27 mouse cellular contexts compared by ENCODE assay signal in the genomic region with DNA sequence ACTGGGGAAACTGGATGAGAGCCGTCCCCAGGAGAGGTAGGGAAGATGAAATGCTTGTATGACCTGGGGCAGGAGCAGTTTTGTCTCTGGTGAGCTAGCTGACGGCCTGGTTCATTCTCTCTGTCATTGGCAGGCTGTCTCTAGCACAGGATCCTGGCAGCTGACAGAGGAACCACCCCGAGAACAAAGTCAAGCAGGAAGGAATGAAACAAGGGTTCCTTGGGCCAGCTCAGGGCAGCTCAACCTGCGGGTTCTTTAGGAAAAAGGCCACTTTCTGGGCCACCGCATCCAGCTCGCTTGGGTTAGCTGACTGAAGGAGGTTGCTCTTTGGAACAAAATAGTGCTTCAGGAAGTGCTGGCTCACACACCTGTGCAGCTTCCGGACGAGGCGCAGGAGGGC. TPM values are rescaled to one million over a fixed set of nuclear protein-coding genes. Genes with fewer than 3 reads are reported as not detected.
DNase-seq lines count a peak whose midpoint lies in the region; ATAC-seq lines count a peak whose summit lies in the region.
"Had no signal": no experiment of that assay in that cellular context is flagged by ENCODE, and none has a peak within 500 bp of the region (broad histone marks: within the 10 kb centered on the region; RNA-seq: fewer than 3 reads in every experiment).

No protein-coding gene starts in this region.

- H3K9me3 ChIP-seq in kidney, embryonic 14.5 days (ENCODE audit: control insufficient read depth, low read length): peaks cover 5% of the 10 kb centered on the region; the same call in 1 of the 2 replicates
- H3K9me3 ChIP-seq in limb, embryonic 10.5 days (replicated peaks): no peaks in the 10 kb centered on the region
- H3K9me3 ChIP-seq: embryonic facial prominence, embryonic 13.5 days; embryonic facial prominence, embryonic 15.5 days; forebrain, embryonic 10.5 days; G1E had no signal

- no peak overlapping the region for H3K4me3 ChIP-seq in kidney, embryonic 14.5 days (ENCODE audit: low read length)
- H3K4me3 ChIP-seq in limb, embryonic 10.5 days: no peak overlapping the region
- H3K4me3 ChIP-seq: embryonic facial prominence, embryonic 13.5 days; embryonic facial prominence, embryonic 15.5 days; erythroblast, embryonic 14.5 days; forebrain, embryonic 10.5 days; forebrain, embryonic 12.5 days had no signal

- H3K4me1 ChIP-seq in kidney, embryonic 14.5 days (ENCODE audit: control insufficient read depth, insufficient read depth, low read length): no peaks in the 10 kb centered on the region
- H3K4me1 ChIP-seq in limb, embryonic 10.5 days: peaks cover 2% of the 10 kb centered on the region; the same call in 1 of the 2 replicates
- H3K4me1 ChIP-seq: embryonic facial prominence, embryonic 15.5 days; forebrain, embryonic 12.5 days had no signal

- no peaks in the 10 kb centered on the region for H3K27me3 ChIP-seq in kidney, embryonic 14.5 days (ENCODE audit: control insufficient read depth, insufficient read depth, low read length)
- H3K27me3 ChIP-seq in limb, embryonic 10.5 days (ENCODE audit: low read depth, poor library complexity, severe bottlenecking): no peaks in the 10 kb centered on the region
- H3K27me3 ChIP-seq: CH12.LX; embryonic facial prominence, embryonic 13.5 days; embryonic facial prominence, embryonic 15.5 days; forebrain, embryonic 12.5 days; Patski had no signal

- ATAC-seq in kidney, embryonic 14.5 days (ENCODE audit: low FRiP score, low TSS enrichment): no peak
- ATAC-seq: activated CD4-positive, CD25-positive, alpha-beta regulatory T cell, adult 4 months; CD4-positive, CD25-positive, alpha-beta regulatory T cell, adult 4 months; forebrain, embryonic 14.5 days; forebrain, embryonic 16.5 days; Patski had no signal

- H3K27ac ChIP-seq in kidney, embryonic 14.5 days (ENCODE audit: low read depth, low read length): no peak overlapping the region
- 0 out of 2 replicates have a peak overlapping the region, but pooled peaks have one; percentile 2 for H3K27ac ChIP-seq in limb, embryonic 10.5 days
- H3K27ac ChIP-seq: embryonic facial prominence, embryonic 13.5 days; embryonic facial prominence, embryonic 15.5 days; forebrain, embryonic 10.5 days; forebrain, embryonic 12.5 days had no signal

- no peak overlapping the region for H3K9ac ChIP-seq in kidney, embryonic 14.5 days (ENCODE audit: low read depth, low read length)
- H3K9ac ChIP-seq: embryonic facial prominence, embryonic 13.5 days; embryonic facial prominence, embryonic 15.5 days; forebrain, embryonic 12.5 days had no signal

- peak; percentile 62 for DNase-seq in kidney, adult 11 months
- peak; percentile 45 for DNase-seq in kidney, adult 9 months
- DNase-seq in kidney, postnatal 10 days: no peak
- DNase-seq in limb, embryonic 10.5 days (ENCODE audit: low spot score): no peak
- DNase-seq: adrenal gland, adult 8-10 months; adrenal gland, postnatal 14 days; adrenal gland, postnatal 36 days; B cell, adult 2 months; cerebellum, adult 18-20 months; cerebellum, adult 8-10 months; cerebellum, adult 9-11 months; cerebellum, postnatal 14 days; cerebellum, postnatal 36 days; embryo, embryonic 11 days had no signal

- WGBS in kidney, embryonic 14.5 days: 69% methylated on average over 9 of the region's 9 CpGs
- 81% methylated on average over 9 of the region's 9 CpGs for WGBS in limb, embryonic 10.5 days

- no peaks in the 10 kb centered on the region for H3K36me3 ChIP-seq in kidney, embryonic 14.5 days (ENCODE audit: control insufficient read depth, insufficient read depth, low read length)
- no peaks in the 10 kb centered on the region for H3K36me3 ChIP-seq in limb, embryonic 10.5 days
- H3K36me3 ChIP-seq: forebrain, embryonic 12.5 days; G1E had no signal

- no peak overlapping the region for H3K4me2 ChIP-seq in kidney, embryonic 14.5 days (replicated peaks; ENCODE audit: low read depth, low read length)
- H3K4me2 ChIP-seq: embryonic facial prominence, embryonic 13.5 days; embryonic facial prominence, embryonic 15.5 days; forebrain, embryonic 12.5 days had no signal

RNA-seq across cellular contexts. Expression of a gene that starts 34.0 kb away (rescaled TPM):
- 0.41 and 0.77 TPM in 2 replicates for polyA plus RNA-seq in kidney, embryonic 14.5 days (2014; fragmentation: Nextera tagmentation; extraction: Ambion mirVana)
- polyA plus RNA-seq in limb, embryonic 10.5 days (2016; fragmentation: Nextera tagmentation; extraction: Ambion mirVana): 0.31 and 1.0 TPM in 2 replicates
- polyA plus RNA-seq: activated CD4-positive, CD25-positive, alpha-beta regulatory T cell, adult 4 months; CD4-positive, CD25-positive, alpha-beta regulatory T cell, adult 4 months; erythroblast, embryonic 14.5 days; G1E had no signal

Comparison
In these comparisons a context has a peak if more than half of its experiments do, and no peak if none do; other contexts are left out.
1. DNase-seq: peak in kidney, adult 11 months (single experiment) and kidney, adult 9 months (single experiment); none in kidney, postnatal 10 days (single experiment) and limb, embryonic 10.5 days (single experiment).